Comparison of ENCODE assay signal across 21 mouse cellular contexts in genomic region chr1:152562877-152563276, GRCm38 (mm10).
DNase-seq lines count a peak whose midpoint lies in the region; ATAC-seq lines count a peak whose summit lies in the region.
"Had no signal": no experiment of that assay in that cellular context is flagged by ENCODE, and none has a peak within 500 bp of the region (broad histone marks: within the 10 kb centered on the region; RNA-seq: fewer than 3 reads in every experiment).

No protein-coding gene starts in this region.

- DNase-seq in forebrain, embryonic 10.5 days (ENCODE audit: extremely low spot score, low spot score) = no peak
- DNase-seq in midbrain, embryonic 11.5 days (ENCODE audit: low spot score, missing footprints) = peak; percentile 80
- DNase-seq in testis, postnatal 10 days (ENCODE audit: low spot score) = peak; percentile 57
- no peak for DNase-seq in layer of hippocampus, postnatal 36 days
- no peak for DNase-seq in frontal cortex, postnatal 36 days (ENCODE audit: low spot score in 2 of 2)
- DNase-seq: adrenal gland, postnatal 25 days; cerebellum, adult 8-10 months; cerebellum, postnatal 14 days; embryo, embryonic 11 days; gastrocnemius, postnatal 36 days; heart, adult 11 months; heart, postnatal 36 days had no signal

- peak overlapping the region; percentile 66 for H3K27ac ChIP-seq in forebrain, embryonic 10.5 days
- H3K27ac ChIP-seq in forebrain, embryonic 15.5 days (replicated peaks) = no peak overlapping the region
- H3K27ac ChIP-seq in midbrain, embryonic 11.5 days (ENCODE audit: low read depth, low read length) = no peak overlapping the region
- H3K27ac ChIP-seq in midbrain, embryonic 16.5 days (ENCODE audit: low read length) = no peak overlapping the region
- H3K27ac ChIP-seq: embryonic facial prominence, embryonic 13.5 days; forebrain, embryonic 13.5 days; hindbrain, embryonic 15.5 days had no signal

- H3K4me3 ChIP-seq in forebrain, embryonic 10.5 days = no peak overlapping the region
- no peak overlapping the region for H3K4me3 ChIP-seq in forebrain, embryonic 15.5 days
- no peak overlapping the region for H3K4me3 ChIP-seq in midbrain, embryonic 11.5 days (ENCODE audit: low read depth, low read length)
- H3K4me3 ChIP-seq in midbrain, embryonic 16.5 days (ENCODE audit: low read depth, low read length) = no peak overlapping the region
- H3K4me3 ChIP-seq: embryonic facial prominence, embryonic 13.5 days; forebrain, embryonic 13.5 days; hindbrain, embryonic 15.5 days had no signal

- 86% methylated on average over 6 of the region's 6 CpGs for WGBS in forebrain, embryonic 10.5 days
- WGBS in forebrain, embryonic 15.5 days = 74% methylated on average over 6 of the region's 6 CpGs
- WGBS in midbrain, embryonic 11.5 days = 66% methylated on average over 6 of the region's 6 CpGs
- WGBS in midbrain, embryonic 16.5 days = 66% methylated on average over 6 of the region's 6 CpGs

- ATAC-seq in forebrain, embryonic 15.5 days (replicated peaks) = no peak
- no peak for ATAC-seq in midbrain, embryonic 11.5 days (ENCODE audit: low FRiP score)
- ATAC-seq in midbrain, embryonic 16.5 days = no peak
- ATAC-seq: activated CD4-positive, CD25-positive, alpha-beta regulatory T cell, adult 4 months; forebrain, embryonic 13.5 days; intestine, embryonic 16.5 days; Patski had no signal

- no peak overlapping the region for H3K9ac ChIP-seq in forebrain, embryonic 15.5 days (replicated peaks)
- no peak overlapping the region for H3K9ac ChIP-seq in midbrain, embryonic 11.5 days (ENCODE audit: low read length)
- H3K9ac ChIP-seq in midbrain, embryonic 16.5 days (ENCODE audit: low read depth, low read length) = no peak overlapping the region
- H3K9ac ChIP-seq: embryonic facial prominence, embryonic 13.5 days; forebrain, embryonic 13.5 days; hindbrain, embryonic 15.5 days had no signal

- no peaks in the 10 kb centered on the region for H3K36me3 ChIP-seq in forebrain, embryonic 10.5 days (replicated peaks)
- no peaks in the 10 kb centered on the region for H3K36me3 ChIP-seq in forebrain, embryonic 15.5 days
- no peaks in the 10 kb centered on the region for H3K36me3 ChIP-seq in midbrain, embryonic 11.5 days (ENCODE audit: control insufficient read depth, insufficient read depth, low read length)
- H3K36me3 ChIP-seq in midbrain, embryonic 16.5 days (ENCODE audit: control insufficient read depth, insufficient read depth, low read length) = no peaks in the 10 kb centered on the region
- H3K36me3 ChIP-seq: embryonic facial prominence, embryonic 13.5 days; hindbrain, embryonic 15.5 days had no signal

- peaks cover 60% of the 10 kb centered on the region for H3K4me1 ChIP-seq in forebrain, embryonic 10.5 days
- peaks cover 14% of the 10 kb centered on the region; the same call in 1 of the 2 replicates for H3K4me1 ChIP-seq in forebrain, embryonic 15.5 days
- peaks cover 3% of the 10 kb centered on the region for H3K4me1 ChIP-seq in midbrain, embryonic 11.5 days (ENCODE audit: control insufficient read depth, insufficient read depth, low read length)
- H3K4me1 ChIP-seq in midbrain, embryonic 16.5 days (ENCODE audit: control insufficient read depth, insufficient read depth, low read length) = 0 out of 2 replicates have a peak, but pooled peaks cover 2% of the 10 kb centered on the region

- H3K4me2 ChIP-seq in forebrain, embryonic 15.5 days (replicated peaks) = no peak overlapping the region
- no peak overlapping the region for H3K4me2 ChIP-seq in midbrain, embryonic 11.5 days
- no peak overlapping the region for H3K4me2 ChIP-seq in midbrain, embryonic 16.5 days (ENCODE audit: low read length)
- H3K4me2 ChIP-seq: embryonic facial prominence, embryonic 13.5 days; forebrain, embryonic 13.5 days; heart, embryonic 11.5 days; hindbrain, embryonic 15.5 days had no signal

- H3K9me3 ChIP-seq in forebrain, embryonic 10.5 days = no peaks in the 10 kb centered on the region
- H3K9me3 ChIP-seq in forebrain, embryonic 15.5 days = no peaks in the 10 kb centered on the region
- H3K9me3 ChIP-seq in midbrain, embryonic 11.5 days (ENCODE audit: control insufficient read depth, low read length) = no peaks in the 10 kb centered on the region
- H3K9me3 ChIP-seq in midbrain, embryonic 16.5 days (replicated peaks; ENCODE audit: control insufficient read depth, low read length, poor library complexity, severe bottlenecking) = no peaks in the 10 kb centered on the region
- H3K9me3 ChIP-seq: embryonic facial prominence, embryonic 13.5 days; forebrain, embryonic 13.5 days; hindbrain, embryonic 15.5 days had no signal

- peaks cover 23% of the 10 kb centered on the region for H3K27me3 ChIP-seq in forebrain, embryonic 10.5 days (ENCODE audit: poor library complexity, severe bottlenecking)
- H3K27me3 ChIP-seq in forebrain, embryonic 15.5 days = no peaks in the 10 kb centered on the region
- peaks cover 25% of the 10 kb centered on the region for H3K27me3 ChIP-seq in midbrain, embryonic 11.5 days (ENCODE audit: control insufficient read depth, insufficient read depth, low read length)
- no peaks in the 10 kb centered on the region for H3K27me3 ChIP-seq in midbrain, embryonic 16.5 days (ENCODE audit: control insufficient read depth, insufficient read depth, low read depth, low read length)
- H3K27me3 ChIP-seq: embryonic facial prominence, embryonic 13.5 days; forebrain, embryonic 13.5 days; hindbrain, embryonic 15.5 days; Patski had no signal

Comparison
In these comparisons a context has a peak if more than half of its experiments do, and no peak if none do; other contexts are left out.
1. DNase-seq: peak in midbrain, embryonic 11.5 days (single experiment) and testis, postnatal 10 days (single experiment); none in forebrain, embryonic 10.5 days (single experiment), layer of hippocampus, postnatal 36 days (0 of 2) and frontal cortex, postnatal 36 days (0 of 2).